9 mouse cellular contexts compared by ENCODE assay signal in the genomic region with DNA sequence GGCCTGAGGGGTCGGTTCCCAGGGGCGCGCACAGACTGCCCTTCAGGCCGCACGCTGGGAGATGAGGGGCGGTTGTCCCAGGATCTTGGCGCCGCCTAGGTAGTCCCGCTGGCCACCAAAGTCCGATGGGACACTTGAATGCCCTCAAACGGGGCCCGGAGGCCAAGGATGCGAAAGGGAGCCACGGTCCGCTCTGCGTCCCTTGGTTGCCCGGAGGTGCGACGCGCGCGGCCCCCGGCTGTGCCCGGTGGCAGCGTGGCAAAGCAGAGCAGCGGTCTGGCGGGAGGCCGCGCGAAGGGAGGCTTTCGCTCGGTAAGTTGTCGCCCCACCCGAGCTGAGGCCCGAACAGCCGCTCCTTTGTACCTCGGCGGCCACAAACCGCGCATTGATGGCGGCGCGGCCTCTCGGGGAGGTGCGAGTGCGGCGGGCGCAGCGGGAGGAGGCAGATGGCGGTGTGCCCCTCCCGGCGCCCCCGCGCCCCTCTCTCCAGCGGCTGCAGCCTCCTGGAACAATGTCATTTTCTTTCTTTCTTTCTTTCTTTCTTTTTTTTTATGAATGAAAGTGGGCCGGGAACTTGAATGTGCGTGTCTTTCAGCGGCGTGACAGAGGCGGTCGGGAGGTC. TPM values are rescaled to one million over a fixed set of nuclear protein-coding genes. Genes with fewer than 3 reads are reported as not detected.
DNase-seq lines count a peak whose midpoint lies in the region; ATAC-seq and TF ChIP-seq lines count a peak whose summit lies in the region.
"Had no signal": no experiment of that assay in that cellular context is flagged by ENCODE, and none has a peak within 500 bp of the region (broad histone marks: within the 10 kb centered on the region; RNA-seq: fewer than 3 reads in every experiment).

No protein-coding gene starts in this region.

- no peaks in the 10 kb centered on the region for H3K9me3 ChIP-seq in embryonic facial prominence, embryonic 13.5 days
- H3K9me3 ChIP-seq in intestine, embryonic 16.5 days (ENCODE audit: control insufficient read depth, low read length), result no peaks in the 10 kb centered on the region
- no peaks in the 10 kb centered on the region for H3K9me3 ChIP-seq in lung, postnatal 0 days (ENCODE audit: low read length)

- H3K27ac ChIP-seq in liver, adult 2 months (replicated peaks; ENCODE audit: insufficient read depth, low read depth, low read length), result peak overlapping the region; percentile 94
- peak overlapping the region; percentile 41 for H3K27ac ChIP-seq in embryonic facial prominence, embryonic 13.5 days
- H3K27ac ChIP-seq in intestine, embryonic 16.5 days (ENCODE audit: low read length), result peak overlapping the region; percentile 89
- H3K27ac ChIP-seq in lung, postnatal 0 days (ENCODE audit: low read length), result peak overlapping the region; percentile 43; the same call in 1 of the 2 replicates
- H3K27ac ChIP-seq: macrophage had no signal

- H3K27me3 ChIP-seq in liver, adult 2 months (ENCODE audit: control insufficient read depth, insufficient read depth, low read length), result no peaks in the 10 kb centered on the region
- peaks cover 42% of the 10 kb centered on the region for H3K27me3 ChIP-seq in embryonic facial prominence, embryonic 13.5 days
- H3K27me3 ChIP-seq in intestine, embryonic 16.5 days (replicated peaks; ENCODE audit: control insufficient read depth, insufficient read depth, low read length), result 0 out of 2 replicates have a peak, but pooled peaks cover 5% of the 10 kb centered on the region
- no peaks in the 10 kb centered on the region for H3K27me3 ChIP-seq in lung, postnatal 0 days (replicated peaks; ENCODE audit: insufficient read depth, low read length)

- H3K4me3 ChIP-seq in liver, adult 2 months (ENCODE audit: insufficient read depth, low read depth, low read length), result peak overlapping the region; percentile 97
- H3K4me3 ChIP-seq in embryonic facial prominence, embryonic 13.5 days, result peak overlapping the region; percentile 81
- peak overlapping the region; percentile 61 for H3K4me3 ChIP-seq in intestine, embryonic 16.5 days (ENCODE audit: low read length)
- peak overlapping the region; percentile 90 for H3K4me3 ChIP-seq in lung, postnatal 0 days (ENCODE audit: low read depth, low read length)

- WGBS in liver, adult 2 months, result 2% methylated on average over 61 of the region's 61 CpGs
- under 1% methylated on average over 56 of the region's 61 CpGs for WGBS in embryonic facial prominence, embryonic 13.5 days
- WGBS in intestine, embryonic 16.5 days, result under 1% methylated on average over 61 of the region's 61 CpGs
- whole genome bisulfite sequencing in lung, postnatal 0 days, result 2% methylated on average over 58 of the region's 61 CpGs

- H3K4me2 ChIP-seq in embryonic facial prominence, embryonic 13.5 days, result peak overlapping the region; percentile 98
- H3K4me2 ChIP-seq in intestine, embryonic 16.5 days (ENCODE audit: low read depth, low read length), result peak overlapping the region; percentile 99
- H3K4me2 ChIP-seq in lung, postnatal 0 days (replicated peaks; ENCODE audit: low read depth, low read length), result peak overlapping the region; percentile 83

- H3K4me1 ChIP-seq in liver, adult 2 months (ENCODE audit: control insufficient read depth, insufficient read depth, low read length), result peaks cover 35% of the 10 kb centered on the region
- peaks cover 36% of the 10 kb centered on the region for H3K4me1 ChIP-seq in embryonic facial prominence, embryonic 13.5 days
- H3K4me1 ChIP-seq in intestine, embryonic 16.5 days (ENCODE audit: control insufficient read depth, insufficient read depth, low read length), result peaks cover 37% of the 10 kb centered on the region
- H3K4me1 ChIP-seq in lung, postnatal 0 days (ENCODE audit: insufficient read depth, low read depth, low read length), result peaks cover 9% of the 10 kb centered on the region; the same call in 1 of the 2 replicates

- no peak for TF ChIP-seq EP300 in lung, postnatal 0 days (IDR thresholded peaks at IDR 0.05)

- no peaks in the 10 kb centered on the region for H3K36me3 ChIP-seq in liver, adult 2 months (ENCODE audit: control insufficient read depth, insufficient read depth, low read length)
- peaks cover 16% of the 10 kb centered on the region for H3K36me3 ChIP-seq in embryonic facial prominence, embryonic 13.5 days
- H3K36me3 ChIP-seq in intestine, embryonic 16.5 days (ENCODE audit: control insufficient read depth, insufficient read depth, low read length), result no peaks in the 10 kb centered on the region
- no peaks in the 10 kb centered on the region for H3K36me3 ChIP-seq in lung, postnatal 0 days (ENCODE audit: insufficient read depth, low read length)

- no peak for ATAC-seq in embryonic facial prominence, embryonic 13.5 days (ENCODE audit: insufficient number of reproducible peaks, insufficient read depth, low FRiP score, low TSS enrichment, low read depth)
- ATAC-seq in intestine, embryonic 16.5 days, result no peak
- no peak for ATAC-seq in lung, postnatal 0 days

- H3K79me2 ChIP-seq in liver, adult 2 months (ENCODE audit: control insufficient read depth, insufficient read depth, low read length), result peaks cover 31% of the 10 kb centered on the region; the same call in 1 of the 2 replicates

- no peak for TF ChIP-seq CTCF in liver, adult 2 months (IDR thresholded peaks at IDR 0.05; ENCODE audit: low read depth, low read length)
- peak; percentile 49; the same call in 1 of the 2 replicates for TF ChIP-seq CTCF in lung, postnatal 0 days (IDR thresholded peaks at IDR 0.05)

- peak; percentile 46 for DNase-seq in liver, adult 2 months (ENCODE audit: extremely low read depth, low read depth, low spot score)
- DNase-seq in liver, result no peak
- DNase-seq in lung, postnatal 0 days (ENCODE audit: low spot score), result peak; percentile 34
- DNase-seq in yolk sac, embryonic 10.5 days (ENCODE audit: low spot score), result peak; percentile 46
- no peak for DNase-seq in MN1 (ENCODE audit: low spot score)
- no peak for DNase-seq in gastrocnemius, postnatal 25 days

- peak overlapping the region; percentile 89 for H3K9ac ChIP-seq in liver, adult 2 months (ENCODE audit: low read depth, low read length)
- peak overlapping the region; percentile 85 for H3K9ac ChIP-seq in embryonic facial prominence, embryonic 13.5 days
- H3K9ac ChIP-seq in intestine, embryonic 16.5 days (ENCODE audit: low read depth, low read length), result peak overlapping the region; percentile 85
- H3K9ac ChIP-seq in lung, postnatal 0 days (replicated peaks; ENCODE audit: low read depth), result peak overlapping the region; percentile 80

- no peak for TF ChIP-seq POLR2A in liver, adult 2 months (IDR thresholded peaks at IDR 0.05; ENCODE audit: extremely low read depth, insufficient read depth, low read length)

RNA-seq across cellular contexts. Expression of a gene that starts 1.7 kb away (rescaled TPM):
- 18.8 and 18.9 TPM in 2 replicates for total RNA-seq in liver, adult 2 months (2014; rRNA removed)
- 47.7 and 57.0 TPM in 2 replicates for polyA plus RNA-seq in liver, adult 2 months (2012; rRNA removed)
- polyA plus RNA-seq in embryonic facial prominence, embryonic 13.5 days (2015; fragmentation: Nextera tagmentation; extraction: Ambion mirVana), result 24.6 and 32.5 TPM in 2 replicates
- polyA plus RNA-seq in intestine, embryonic 16.5 days (2015; fragmentation: Nextera tagmentation; extraction: Ambion mirVana), result 9.0 and 9.8 TPM in 2 replicates
- 67.9 and 72.5 TPM in 2 replicates for polyA plus RNA-seq in lung, postnatal 0 days (2015; fragmentation: Nextera tagmentation; extraction: Ambion mirVana)
- 1 to 10 TPM; 2.1 to 3.8 TPM for total RNA-seq in gastrocnemius, postnatal 25 days (2021)
- polyA plus RNA-seq: macrophage had no signal

RNA-seq across cellular contexts. Expression of a gene that starts 59.5 kb away (rescaled TPM):
- total RNA-seq in liver, adult 2 months (2014; rRNA removed), result 17.9 and 19.0 TPM in 2 replicates
- 48.5 and 66.4 TPM in 2 replicates for polyA plus RNA-seq in liver, adult 2 months (2012; rRNA removed)
- 47.6 and 56.6 TPM in 2 replicates for polyA plus RNA-seq in embryonic facial prominence, embryonic 13.5 days (2015; fragmentation: Nextera tagmentation; extraction: Ambion mirVana)
- polyA plus RNA-seq in intestine, embryonic 16.5 days (2015; fragmentation: Nextera tagmentation; extraction: Ambion mirVana), result 37.5 and 38.3 TPM in 2 replicates
- 39.1 and 40.1 TPM in 2 replicates for polyA plus RNA-seq in lung, postnatal 0 days (2015; fragmentation: Nextera tagmentation; extraction: Ambion mirVana)
- 10 to 100 TPM; 81.0 to 83.2 TPM for total RNA-seq in gastrocnemius, postnatal 25 days (2021)

Comparison
In these comparisons a context has a peak if more than half of its experiments do, and no peak if none do; other contexts are left out.
1. DNase-seq: peak in liver, adult 2 months (single experiment), lung, postnatal 0 days (single experiment) and yolk sac, embryonic 10.5 days (single experiment); none in liver (single experiment), MN1 (single experiment) and gastrocnemius, postnatal 25 days (single experiment).
2. H3K27ac ChIP-seq: peak in every context shown above with its lines; median percentile 94 in liver, adult 2 months; 89 in intestine, embryonic 16.5 days; 43 in lung, postnatal 0 days; 41 in embryonic facial prominence, embryonic 13.5 days.
3. Peak in every context shown above with its lines, with median percentiles within 50 percentile points of each other: H3K4me3 ChIP-seq, H3K9ac ChIP-seq and H3K4me2 ChIP-seq.